Mouse (Mus musculus) bone marrow, adult 2 months (tissue): ENCODE measurements at regions not wholly inside any gene's neighbourhood (a gene's known extent, or its start where the extent isn't known, plus 50 kb on each side); places are given as distances from the start of the nearest gene placed in this dataset.

Experiments used
- CTCF ChIP-seq: fragments of 200-500 bp; IDR thresholded peaks from 2 replicates; pipeline ENCODE4 v1.5.1; 2011; ENCODE audit warnings: low read length, control low read depth; ENCODE audit not compliant: control insufficient read depth, insufficient read depth
- POLR2A ChIP-seq: fragments of 200-500 bp; IDR thresholded peaks from 2 replicates; pipeline ENCODE4 v1.6.1; 2011; ENCODE audit warnings: low read depth, mild to moderate bottlenecking, control low read depth, low read length, borderline replicate concordance; ENCODE audit not compliant: control insufficient read depth

- TF ChIP-seq POLR2A, result no peak
- no peak for TF ChIP-seq CTCF
These were observed 2715.8 kb downstream of the 9330182O14Rik start for GRCm38 (mm10) chr15:42850003-42850402.
